Mouse (Mus musculus) retina, postnatal 7 days (tissue): ENCODE results near the gene Wnt8b.

Source experiments
- DNase-seq: peaks from one replicate; pipeline ENCODE4 v3.0.0-alpha.2; 2012; ENCODE audit warnings: low read depth, low spot score

The Wnt8b gene

DNA sequence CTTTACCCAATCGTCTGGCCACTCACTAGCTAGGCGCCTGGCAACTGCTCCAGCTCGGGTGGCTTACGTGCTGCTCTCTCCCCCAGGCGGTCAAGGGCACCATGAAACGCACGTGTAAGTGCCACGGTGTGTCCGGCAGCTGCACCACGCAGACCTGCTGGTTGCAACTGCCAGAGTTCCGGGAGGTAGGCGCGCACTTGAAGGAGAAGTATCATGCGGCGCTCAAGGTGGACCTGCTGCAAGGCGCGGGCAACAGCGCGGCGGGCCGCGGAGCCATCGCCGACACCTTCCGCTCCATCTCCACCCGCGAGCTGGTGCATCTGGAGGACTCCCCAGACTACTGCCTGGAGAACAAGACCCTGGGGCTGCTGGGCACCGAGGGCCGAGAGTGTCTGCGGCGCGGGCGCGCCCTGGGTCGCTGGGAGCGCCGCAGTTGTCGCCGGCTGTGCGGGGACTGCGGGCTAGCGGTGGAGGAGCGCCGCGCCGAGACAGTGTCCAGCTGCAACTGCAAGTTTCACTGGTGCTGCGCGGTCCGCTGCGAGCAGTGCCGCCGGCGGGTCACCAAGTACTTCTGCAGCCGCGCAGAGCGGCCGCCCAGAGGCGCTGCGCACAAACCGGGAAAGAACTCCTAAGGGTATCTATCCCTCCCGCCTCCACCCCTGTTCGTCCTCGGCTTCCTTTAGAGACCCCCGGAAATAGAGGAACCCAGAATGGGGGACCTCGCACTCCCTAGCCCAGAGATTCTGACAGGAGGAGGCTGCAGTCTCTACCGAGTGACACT lies 18.4 kb downstream of the Wnt8b start:
- DNase-seq: no peak

DNA sequence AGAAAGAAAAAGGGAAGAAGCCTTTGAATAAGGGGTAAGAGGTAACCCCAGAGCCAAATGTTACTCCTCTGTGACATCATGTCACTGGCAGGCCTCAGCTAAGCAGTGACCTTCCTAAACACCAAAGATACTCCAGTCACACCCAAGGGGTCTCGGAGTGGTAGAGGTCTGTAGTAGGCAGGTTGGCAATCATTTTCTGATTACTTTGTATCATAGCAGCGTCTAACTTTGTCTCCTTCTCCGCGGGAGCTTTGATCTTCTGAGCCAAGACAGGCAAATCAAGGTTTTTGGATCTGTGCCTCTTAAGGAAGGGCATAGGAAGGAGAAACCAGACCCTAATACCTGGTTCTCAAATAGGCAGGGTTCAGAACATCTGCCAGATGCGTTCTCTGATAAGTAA lies 19.3 kb downstream of the Wnt8b start:
- DNase-seq: no peak

DNA sequence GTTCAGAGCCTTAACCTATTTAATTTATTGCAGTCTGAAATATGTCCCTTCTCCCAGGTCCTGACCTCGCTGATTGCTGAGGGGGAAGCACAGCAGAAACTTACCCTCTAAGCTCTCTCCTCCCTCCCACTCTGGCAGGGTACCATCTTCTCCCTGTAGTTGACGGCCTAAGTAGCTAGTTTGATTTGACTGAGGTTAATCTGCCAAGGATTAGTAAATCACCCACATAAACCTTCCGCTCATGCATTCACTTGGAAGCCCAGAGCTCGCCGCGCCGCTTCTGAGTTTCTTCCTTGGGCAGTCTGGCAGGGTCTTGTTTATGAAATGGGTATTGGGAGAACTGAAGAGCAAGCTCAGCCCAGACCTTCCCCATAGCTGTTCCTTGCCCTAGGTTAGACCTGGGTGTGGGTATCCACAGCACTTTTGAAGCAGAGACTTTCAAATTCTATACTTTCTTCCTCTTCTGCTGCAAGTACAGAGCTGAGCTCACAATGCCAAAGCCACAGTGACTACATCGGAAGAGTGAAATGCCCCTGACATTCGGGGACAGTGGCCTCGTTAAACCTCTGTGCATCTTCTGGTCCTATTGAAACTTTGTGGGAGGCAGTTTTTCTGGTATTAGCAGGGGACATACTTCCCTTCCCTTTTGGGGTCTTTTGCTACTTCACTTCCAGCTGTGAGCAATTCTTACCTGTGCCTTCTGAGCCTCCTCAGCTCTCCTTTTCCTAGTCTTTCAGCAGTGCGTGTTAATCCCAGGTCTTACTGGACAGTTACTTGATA lies 20.0 kb downstream of the Wnt8b start:
- DNase-seq: peak; percentile 34

DNA sequence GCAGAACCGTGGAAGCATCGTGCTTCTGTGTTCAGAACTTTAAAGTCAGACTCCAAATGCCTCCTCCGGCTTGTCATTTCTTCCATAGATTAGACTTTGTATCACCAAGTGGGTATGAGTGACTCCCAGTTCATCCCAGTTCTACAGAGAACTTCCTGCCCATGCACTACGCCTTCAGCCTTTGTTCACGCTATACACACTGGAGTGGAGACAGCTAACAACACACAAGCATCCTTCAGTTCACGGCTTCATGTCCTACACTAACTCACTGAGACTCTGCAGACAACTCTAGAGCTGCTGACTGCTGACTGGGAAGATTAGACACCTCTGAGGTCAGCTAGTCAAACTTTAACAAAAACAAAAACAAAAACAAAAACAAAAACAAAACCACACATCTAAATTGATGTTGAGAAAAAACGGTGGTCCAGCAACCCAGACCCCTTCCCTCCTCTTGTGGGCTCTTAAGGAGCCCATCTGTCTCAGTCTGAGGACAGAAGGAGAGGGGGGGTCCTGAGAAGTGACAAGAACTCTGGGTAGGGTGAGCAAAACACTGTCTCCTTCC lies 20.7 kb downstream of the Wnt8b start:
- DNase-seq: no peak

DNA sequence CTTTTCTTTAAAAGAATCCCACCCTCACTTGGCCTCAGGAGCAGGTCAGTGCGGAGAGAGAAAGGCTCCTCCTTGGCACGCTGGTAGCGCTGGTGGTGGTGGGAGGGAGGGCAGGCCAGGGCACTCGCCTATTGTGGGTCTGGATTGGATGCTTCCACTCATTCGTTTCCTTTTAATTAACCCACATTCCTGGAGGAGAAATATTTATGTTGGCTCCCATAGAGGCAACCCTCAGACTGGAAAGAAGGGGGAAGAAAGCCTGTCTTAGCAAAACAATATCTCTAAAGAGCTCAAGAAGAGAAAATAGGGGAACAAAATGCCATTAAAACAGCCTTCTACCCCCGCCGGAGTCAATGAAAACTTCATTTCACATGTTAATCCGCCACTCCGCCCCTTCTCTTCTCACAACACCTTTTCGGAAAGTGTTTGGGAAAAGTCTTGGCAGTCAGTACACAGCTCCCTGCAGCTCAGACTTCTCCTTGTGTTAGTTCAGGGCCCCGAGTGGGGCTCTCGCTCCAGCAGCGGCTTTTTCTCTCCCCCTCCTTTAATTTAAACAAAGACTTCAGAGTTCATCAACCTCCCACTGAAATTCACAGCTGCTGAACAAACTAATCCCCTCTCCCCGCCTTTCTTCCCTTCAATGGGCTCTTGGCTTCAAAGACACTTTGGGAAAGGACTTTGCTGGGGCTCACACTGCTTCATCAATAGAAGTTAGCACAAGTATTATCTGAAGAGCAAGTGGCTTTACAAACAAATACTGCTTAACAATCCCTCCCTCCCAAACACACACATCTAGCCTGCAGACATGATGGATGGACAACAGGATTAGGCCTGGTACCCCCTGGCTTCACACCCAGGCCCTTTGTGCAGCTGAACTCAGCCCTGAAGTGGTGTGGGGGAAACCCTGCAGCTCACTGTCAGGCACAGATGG lies 21.5 kb downstream of the Wnt8b start:
- DNase-seq: no peak

DNA sequence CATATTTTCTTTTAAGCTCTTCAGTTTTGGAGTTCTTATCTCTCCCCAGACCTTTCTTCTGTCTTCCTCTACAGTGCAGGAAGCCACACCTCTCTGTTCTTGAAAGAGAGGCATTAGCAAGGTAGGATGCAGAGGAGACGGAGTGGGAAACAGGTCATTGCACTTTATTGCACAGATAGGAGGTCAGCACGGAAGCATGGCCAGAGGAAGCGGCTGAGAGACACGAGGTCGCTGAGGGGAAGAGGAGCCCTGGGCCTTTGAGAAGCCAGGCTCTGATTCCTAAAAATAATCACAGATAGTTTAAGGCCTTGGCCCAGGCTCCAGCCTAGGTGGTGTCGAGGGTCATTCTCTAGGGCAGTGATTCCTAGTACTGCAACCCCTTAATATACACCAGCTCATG lies 22.5 kb downstream of the Wnt8b start:
- DNase-seq: no peak

DNA sequence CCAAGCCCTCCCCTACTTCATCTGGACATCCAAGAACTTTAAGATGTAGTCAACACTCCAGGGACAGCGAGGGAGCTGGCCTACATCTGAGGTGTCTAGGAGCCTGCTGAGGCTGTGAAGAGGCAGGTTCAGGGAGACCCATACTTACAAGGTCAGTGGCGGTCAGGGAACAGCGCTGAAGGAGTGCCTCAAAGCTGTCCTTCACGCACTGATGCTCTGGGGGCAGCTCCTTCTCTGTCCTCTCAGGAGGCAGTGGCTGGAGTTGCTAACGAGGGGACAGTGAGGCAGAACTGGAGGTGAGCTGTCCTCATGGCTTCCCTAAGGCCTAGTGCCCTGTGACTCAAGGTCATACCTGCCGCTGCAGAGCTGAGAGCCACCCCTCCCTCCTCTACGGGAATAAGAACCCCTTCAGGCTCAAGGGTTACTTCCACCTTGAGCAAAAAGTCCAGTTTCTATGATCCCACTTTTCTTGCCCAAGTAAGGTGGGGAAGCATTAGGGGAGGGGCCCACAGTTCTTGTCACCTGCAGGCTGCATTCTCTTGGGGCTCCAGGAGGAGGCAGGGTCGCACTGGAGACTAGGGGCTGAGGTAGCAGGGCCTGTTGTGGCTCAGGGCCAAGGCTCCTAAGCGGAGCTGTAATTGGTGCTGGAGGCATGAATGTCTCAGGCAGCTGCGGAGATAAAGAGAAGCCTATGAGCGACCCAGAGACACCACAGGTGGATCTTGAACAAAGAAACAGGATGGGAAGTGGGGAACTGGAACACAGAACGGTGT lies 24.9 kb downstream of the Wnt8b start:
- DNase-seq: no peak

DNA sequence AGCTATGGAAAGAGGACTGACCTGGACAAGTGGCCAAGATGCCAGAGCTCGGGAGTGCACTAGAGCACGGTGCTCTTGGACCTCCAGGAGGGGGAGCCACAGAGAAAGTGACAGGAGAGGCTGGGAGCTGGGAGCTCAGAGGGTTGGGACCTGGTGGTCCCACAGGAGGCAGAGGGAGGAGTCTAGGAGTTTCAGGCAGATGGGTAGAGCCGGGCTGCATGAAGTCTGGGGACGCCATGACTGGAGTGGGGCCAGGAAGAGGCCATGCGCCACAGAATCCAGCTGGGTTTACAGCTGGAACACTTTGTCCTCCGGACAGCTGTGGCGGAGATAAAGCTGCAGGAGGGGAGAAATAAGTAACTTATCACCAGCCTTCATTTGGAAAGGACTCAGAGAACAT lies 25.9 kb downstream of the Wnt8b start:
- no peak for DNase-seq

DNA sequence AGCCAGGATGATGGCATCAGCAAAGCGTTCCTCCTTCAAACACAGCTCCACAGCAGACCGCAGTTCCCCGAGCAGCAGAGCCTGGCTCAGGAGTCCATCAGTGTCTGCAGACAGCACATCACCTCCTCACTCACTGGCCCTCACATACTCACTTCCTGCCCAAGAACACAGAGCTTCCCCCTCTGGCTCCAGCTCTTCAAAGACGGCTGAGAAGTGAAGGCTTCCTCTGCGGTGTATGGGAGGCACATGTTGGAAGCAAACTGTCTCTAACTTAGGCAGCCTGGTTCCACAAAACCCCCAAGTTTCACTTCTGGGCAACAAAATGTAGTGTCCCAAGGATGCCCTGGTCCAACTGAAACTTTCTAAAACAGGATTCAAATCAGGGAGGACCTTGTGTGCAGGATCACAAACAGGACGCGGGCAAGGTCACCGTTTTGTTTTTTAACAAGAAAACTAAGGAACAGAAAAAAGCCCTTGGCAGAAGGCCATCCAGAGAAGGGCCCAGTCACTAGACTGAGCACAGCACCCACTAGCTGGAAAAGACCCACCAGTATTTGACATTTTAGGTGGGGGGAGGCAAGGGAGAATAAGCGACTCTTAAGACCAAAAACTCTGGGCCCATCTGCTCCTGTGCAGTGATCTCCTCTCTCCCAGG lies 32.4 kb downstream of the Wnt8b start:
- no peak for DNase-seq

DNA sequence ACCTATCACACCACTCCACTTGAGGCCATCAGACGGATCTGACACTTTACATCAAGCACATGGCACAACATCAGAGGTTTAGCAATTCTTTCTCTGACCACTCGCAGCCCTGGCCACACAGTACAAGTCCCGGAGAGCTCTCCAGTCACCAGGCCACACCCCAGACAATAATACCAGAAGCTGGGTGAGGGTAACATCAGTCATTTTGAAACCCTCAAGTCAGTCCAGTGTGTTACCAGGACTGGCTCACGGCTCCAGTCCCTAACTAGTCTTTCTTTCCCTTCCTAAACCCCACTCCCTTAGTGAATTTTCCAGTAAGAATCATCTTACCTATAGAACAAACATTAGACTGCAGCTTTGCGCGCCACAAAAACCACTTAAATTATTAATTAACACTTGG lies 36.7 kb downstream of the Wnt8b start:
- DNase-seq: no peak

DNA sequence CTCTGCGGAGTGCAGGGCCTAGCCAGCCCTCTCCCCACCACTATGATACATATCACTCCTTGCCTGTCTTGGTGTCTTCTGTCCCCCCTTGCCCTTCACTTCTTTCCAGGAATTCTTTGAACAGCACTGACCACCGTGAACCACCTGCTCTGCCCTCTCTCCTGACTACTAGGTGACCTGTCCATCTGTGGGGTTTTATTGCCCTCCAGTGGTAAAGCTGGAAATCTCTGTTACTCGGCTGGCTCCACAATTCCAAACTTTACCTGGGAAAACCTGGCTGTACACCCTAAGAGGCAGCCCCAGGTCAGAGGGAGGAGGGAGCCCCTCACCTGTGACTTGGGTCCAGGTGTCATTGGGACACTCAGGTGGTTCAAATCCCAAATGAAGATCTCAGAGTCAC lies 42.1 kb downstream of the Wnt8b start:
- no peak for DNase-seq

DNA sequence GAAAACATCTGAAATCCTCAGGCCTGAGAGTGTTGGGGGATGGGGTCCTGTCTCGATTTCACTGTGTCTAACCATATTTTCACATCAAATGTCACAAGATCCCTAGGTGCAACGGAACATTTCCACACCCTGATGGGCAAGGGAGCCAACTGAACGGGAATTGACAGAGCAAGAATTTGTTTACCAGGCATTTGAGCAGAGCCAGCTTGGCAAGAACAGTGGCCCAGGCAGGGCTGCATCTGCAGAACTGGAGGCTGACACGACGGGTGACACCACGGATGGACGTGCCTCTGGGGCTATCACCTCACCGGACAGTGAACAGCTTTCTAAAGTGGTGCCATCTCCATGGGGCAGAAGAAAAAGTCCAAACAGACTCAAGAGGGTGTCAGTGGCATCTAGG lies 44.1 kb downstream of the Wnt8b start:
- DNase-seq: no peak

DNA sequence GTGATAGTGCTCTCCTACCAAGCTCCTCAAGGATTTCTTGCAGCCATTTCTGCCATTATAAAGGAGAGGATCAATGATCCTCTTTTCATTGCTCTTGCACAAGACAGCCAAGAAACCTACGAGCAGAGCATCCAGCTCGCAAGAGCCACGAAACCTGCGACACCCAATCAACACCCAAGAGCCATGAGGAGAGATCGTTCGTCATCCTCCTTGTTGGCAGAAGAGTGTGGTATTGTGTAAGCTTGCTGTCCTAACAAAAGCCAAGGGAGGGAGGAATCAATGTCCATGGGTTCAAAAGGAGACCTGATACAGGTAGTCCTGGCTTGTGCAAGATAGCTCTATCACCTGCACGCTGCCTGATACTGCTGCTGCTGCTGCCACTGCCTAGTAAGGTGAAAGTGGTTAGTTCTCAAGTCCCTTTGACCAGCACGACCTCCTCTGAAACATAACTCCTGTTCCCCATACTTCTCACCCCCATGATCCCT lies 49.5 kb downstream of the Wnt8b start:
- no peak for DNase-seq

DNA sequence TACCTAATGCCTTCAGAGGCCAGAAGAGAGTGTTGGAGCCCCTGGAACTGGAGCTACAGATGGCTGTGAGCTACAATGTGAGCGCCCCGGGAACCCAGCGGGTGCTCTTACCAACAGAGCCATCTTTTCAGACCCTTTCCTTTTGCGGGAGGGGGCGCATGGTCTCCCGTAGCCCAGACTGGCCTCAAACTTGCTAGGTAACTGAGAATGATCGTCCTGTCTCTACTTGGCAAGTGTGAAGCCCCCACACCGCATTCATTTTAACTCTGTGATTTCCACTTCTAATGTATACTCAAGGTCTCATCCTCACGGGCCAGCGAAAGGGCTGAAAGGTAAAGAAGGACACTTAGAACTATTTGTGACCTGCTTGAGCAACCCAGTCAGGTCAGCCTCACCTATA lies 51.1 kb downstream of the Wnt8b start:
- no peak for DNase-seq

DNA sequence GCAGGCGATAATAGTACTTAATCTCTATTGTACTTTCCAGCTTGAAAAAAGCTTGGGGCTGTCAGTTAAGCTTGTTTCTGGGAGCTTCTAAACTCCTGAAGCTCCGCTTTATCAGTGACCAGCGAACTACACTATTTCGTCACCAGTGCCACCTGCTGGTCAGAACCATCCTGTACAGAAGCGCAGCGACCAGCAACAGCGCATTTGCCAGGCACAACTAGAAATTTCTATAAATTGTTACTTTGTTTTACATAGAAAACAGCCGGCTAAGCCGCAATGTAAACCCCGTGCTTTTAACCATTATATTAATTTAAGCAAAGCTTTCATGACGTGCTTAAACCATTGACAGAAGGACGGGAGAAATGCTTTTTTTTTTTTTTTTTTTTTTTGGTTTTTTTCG lies 51.5 kb downstream of the Wnt8b start:
- DNase-seq: peak; percentile 61

DNA sequence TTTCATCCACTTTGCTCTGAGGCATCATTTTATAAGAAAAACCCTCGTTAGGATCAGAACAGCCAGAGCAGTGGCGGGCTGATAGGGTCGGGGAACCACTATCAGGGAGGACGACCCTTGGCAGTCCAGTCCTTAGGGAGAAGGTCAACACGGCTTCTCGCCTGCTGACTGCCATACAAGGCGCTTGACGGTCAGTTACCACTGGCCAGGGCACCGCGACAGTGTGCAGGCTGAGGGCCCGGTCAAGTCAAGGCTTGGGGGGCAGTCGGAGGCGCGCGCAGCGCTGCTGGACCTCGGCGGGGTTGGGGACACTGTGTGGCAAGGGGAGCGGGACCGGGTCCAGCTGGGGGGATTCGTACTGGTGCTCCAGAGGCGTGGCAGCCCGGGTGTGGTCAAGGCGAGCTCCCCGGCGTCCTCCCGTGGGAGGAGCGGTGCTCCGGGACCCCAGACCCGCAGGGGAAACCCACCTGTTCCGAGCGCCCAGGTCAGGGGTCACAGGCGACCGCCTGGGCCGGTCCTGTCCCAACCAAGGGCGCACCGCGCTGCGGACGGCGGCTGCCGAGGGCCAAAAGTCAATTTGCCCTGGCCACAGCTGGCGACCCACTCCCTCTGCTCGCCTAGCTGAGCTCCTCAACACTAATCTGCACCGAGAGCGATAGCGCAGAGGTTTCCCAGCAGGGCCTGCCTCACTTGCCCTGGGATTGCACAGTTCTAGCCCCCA lies 52.2 kb downstream of the Wnt8b start, which contains the start of gene Sec31b:
Sec31b (minus strand) TSS at position 544 of the 721 bp plus-strand sequence.
- no peak for DNase-seq

DNA sequence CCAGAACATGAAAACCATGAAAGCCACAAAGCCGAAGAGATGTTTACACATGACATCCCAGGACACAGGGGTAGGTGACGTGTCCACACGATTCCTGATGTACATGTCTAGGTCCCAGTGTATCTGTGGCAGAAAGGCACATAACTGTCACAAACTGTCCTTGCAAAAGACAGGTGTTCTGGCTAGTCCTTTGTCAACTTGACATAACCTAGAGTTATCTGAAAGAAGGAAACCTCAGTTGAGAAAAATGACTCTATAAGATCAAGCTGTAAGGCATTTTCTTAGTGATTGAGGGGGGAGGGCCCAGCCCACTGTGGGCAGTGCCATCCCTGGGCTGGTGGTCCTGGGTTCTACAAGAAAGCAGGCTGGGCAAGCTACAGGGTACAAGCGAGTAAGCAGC lies 59.5 kb downstream of the Wnt8b start, which contains the start of gene Gm20538:
Gm20538 (minus strand) TSS at position 101 of the 400 bp plus-strand sequence.
- no peak for DNase-seq

DNA sequence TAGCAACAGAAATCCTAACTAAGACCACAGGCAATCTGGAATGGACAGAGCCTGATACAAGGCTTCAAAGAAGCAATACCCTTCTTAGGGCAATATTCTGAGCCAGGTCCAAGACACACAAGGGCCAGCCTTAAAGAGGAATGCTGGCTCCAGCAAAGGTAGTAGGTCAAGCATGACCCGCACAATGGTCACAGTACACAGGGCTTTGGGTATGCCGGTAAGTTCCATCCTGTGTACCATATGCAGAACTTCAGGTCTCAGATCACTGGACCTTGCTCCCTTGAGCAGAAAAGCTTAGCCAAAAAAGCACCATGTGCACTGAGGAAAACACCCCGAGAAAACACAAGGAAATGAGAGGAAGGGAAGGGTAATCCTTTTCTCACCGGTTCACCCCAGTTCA lies 60.0 kb downstream of the Wnt8b start:
- no peak for DNase-seq

DNA sequence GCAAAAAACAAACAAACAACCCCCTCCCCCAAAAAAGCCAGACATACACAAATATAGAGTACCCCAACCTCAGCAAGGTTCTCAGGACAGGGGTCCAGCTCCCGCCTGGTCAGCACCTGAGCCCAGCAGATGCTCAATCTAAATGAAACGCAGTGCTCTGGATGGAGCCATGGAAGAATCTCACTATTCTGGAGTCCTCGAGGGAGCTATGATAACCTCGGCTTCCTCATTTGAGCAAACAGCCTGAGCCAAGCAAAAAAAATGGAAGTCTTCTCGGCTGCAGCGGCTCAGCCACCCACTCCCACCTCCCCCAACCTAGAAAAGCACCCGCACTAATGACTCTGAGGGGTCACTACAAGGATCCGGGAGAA lies 61.2 kb downstream of the Wnt8b start:
- no peak for DNase-seq
